Mouse (Mus musculus): ENCODE measurements around the gene Iqsec3. TPM values are rescaled to one million over a fixed set of nuclear protein-coding genes. Genes with fewer than 3 reads are reported as not detected.

Gene Iqsec3
- polyA plus RNA-seq, 1 experiment = 0.23 TPM

- no peak overlapping the region for H3K4me3 ChIP-seq (ENCODE audit: low read depth, low read length)
- H3K27me3 ChIP-seq (ENCODE audit: control insufficient read depth, insufficient read depth, low read length) = no peaks in the 10 kb centered on the region
- no peaks in the 10 kb centered on the region for H3K4me1 ChIP-seq (ENCODE audit: control insufficient read depth, insufficient read depth, insufficient read length, low read length)
- TF ChIP-seq CTCF (IDR thresholded peaks at IDR 0.05; ENCODE audit: extremely low read depth, insufficient read length, insufficient replicate concordance, low read depth, low read length) (no peak), POLR2A (IDR thresholded peaks at IDR 0.05; ENCODE audit: low read depth, low read length) (no peak)
- 65% methylated on average over 12 of the region's 12 CpGs for WGBS
- H3K27ac ChIP-seq (ENCODE audit: insufficient read depth, low read depth, low read length) = no peak overlapping the region
- H3K36me3 ChIP-seq (ENCODE audit: control insufficient read depth, insufficient read depth, low read length) = no peaks in the 10 kb centered on the region
Measured at GRCm38 (mm10) chr6:121454549-121455494, 18.7 kb downstream of the Iqsec3 start.

DNA sequence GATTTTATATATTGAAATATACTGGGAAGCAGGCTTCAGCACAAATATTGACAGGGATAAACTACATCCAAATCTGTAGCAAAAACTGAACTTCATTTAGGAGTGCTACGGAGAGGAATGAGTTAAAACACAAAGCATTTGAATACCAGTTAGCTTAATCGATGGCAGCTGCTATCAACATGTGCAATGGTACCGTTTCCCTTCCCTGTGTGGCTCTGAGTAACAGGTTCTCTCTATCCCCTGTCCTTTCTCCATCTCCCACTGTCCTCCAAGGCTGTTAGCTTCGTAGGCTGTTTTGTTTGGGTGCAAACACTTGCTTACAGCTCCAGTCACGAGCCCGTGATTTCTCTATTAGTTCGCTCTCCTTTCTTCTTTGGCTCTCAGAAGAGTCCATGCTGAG lies 19.7 kb downstream of the Iqsec3 start:
- H3K27ac ChIP-seq (ENCODE audit: insufficient read depth, low read depth, low read length) = no peak overlapping the region
- WGBS = 52% methylated on average over 7 of the region's 7 CpGs
- TF ChIP-seq POLR2A (IDR thresholded peaks at IDR 0.05; ENCODE audit: low read depth, low read length) = no peak
- TF ChIP-seq CTCF (IDR thresholded peaks at IDR 0.05; ENCODE audit: extremely low read depth, insufficient read length, insufficient replicate concordance, low read depth, low read length) = no peak
- no peaks in the 10 kb centered on the region for H3K36me3 ChIP-seq (ENCODE audit: control insufficient read depth, insufficient read depth, low read length)
- no peaks in the 10 kb centered on the region for H3K27me3 ChIP-seq (ENCODE audit: control insufficient read depth, insufficient read depth, low read length)
- H3K4me3 ChIP-seq (ENCODE audit: low read depth, low read length) = no peak overlapping the region
- H3K4me1 ChIP-seq (ENCODE audit: control insufficient read depth, insufficient read depth, insufficient read length, low read length) = no peaks in the 10 kb centered on the region

DNA sequence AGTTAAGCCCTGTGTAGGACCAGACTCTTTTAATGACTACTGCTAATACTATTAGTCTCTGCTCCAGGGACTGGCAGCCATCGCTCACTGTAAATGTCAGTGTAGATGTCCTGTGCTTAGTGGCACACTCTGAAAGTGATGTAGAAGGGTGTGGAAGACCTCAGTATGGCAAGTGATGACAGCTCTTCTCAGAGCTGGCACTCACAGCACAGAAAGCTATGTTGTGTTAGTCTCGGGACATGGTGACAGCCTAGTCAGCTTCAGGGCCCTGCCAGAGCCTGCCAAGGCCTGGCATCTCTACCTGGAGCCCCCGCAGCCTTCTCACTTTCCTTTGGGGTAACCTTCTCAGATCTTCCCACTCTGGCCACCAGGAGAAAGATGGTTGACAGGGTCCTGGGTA lies 21.8 kb downstream of the Iqsec3 start:
- no peak overlapping the region for H3K27ac ChIP-seq (ENCODE audit: insufficient read depth, low read depth, low read length)
- WGBS = 84% methylated on average over 3 of the region's 3 CpGs
- H3K36me3 ChIP-seq (ENCODE audit: control insufficient read depth, insufficient read depth, low read length) = no peaks in the 10 kb centered on the region
- TF ChIP-seq CTCF (IDR thresholded peaks at IDR 0.05; ENCODE audit: extremely low read depth, insufficient read length, insufficient replicate concordance, low read depth, low read length) (no peak), POLR2A (IDR thresholded peaks at IDR 0.05; ENCODE audit: low read depth, low read length) (no peak)
- no peaks in the 10 kb centered on the region for H3K4me1 ChIP-seq (ENCODE audit: control insufficient read depth, insufficient read depth, insufficient read length, low read length)
- no peak overlapping the region for H3K4me3 ChIP-seq (ENCODE audit: low read depth, low read length)
- no peaks in the 10 kb centered on the region for H3K27me3 ChIP-seq (ENCODE audit: control insufficient read depth, insufficient read depth, low read length)

GRCm38 (mm10) chr6:121440696-121441220 lies 32.7 kb downstream of the Iqsec3 start:
- TF ChIP-seq POLR2A (IDR thresholded peaks at IDR 0.05; ENCODE audit: low read depth, low read length) (no peak), CTCF (IDR thresholded peaks at IDR 0.05; ENCODE audit: extremely low read depth, insufficient read length, insufficient replicate concordance, low read depth, low read length) (no peak)
- H3K36me3 ChIP-seq (ENCODE audit: control insufficient read depth, insufficient read depth, low read length) = no peaks in the 10 kb centered on the region
- no peak overlapping the region for H3K27ac ChIP-seq (ENCODE audit: insufficient read depth, low read depth, low read length)
- 29% methylated on average over 5 of the region's 5 CpGs for WGBS
- H3K4me3 ChIP-seq (ENCODE audit: low read depth, low read length) = no peak overlapping the region
- H3K4me1 ChIP-seq (ENCODE audit: control insufficient read depth, insufficient read depth, insufficient read length, low read length) = no peaks in the 10 kb centered on the region
- H3K27me3 ChIP-seq (ENCODE audit: control insufficient read depth, insufficient read depth, low read length) = no peaks in the 10 kb centered on the region

DNA sequence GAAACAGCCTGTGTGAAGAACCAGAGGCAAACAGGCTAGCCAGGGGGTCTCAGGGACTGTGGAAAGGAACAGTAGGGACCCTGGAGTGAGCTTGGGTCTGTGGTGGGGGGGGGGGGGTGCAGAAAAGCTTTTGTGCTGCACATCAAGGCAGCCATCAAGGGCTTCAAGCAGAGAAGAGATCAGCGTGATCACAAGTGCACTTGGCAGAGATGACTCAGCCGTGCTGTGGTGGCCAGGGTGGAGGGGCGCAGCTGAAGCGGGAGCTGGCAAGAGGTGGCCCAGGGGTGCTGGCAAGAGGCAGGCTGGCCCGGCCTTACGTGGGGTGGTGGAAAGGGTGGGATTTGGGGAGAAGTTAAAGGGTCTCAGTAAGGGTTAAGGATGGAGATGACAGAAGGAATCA lies 48.6 kb downstream of the Iqsec3 start:
- no peak for TF ChIP-seq CTCF (IDR thresholded peaks at IDR 0.05; ENCODE audit: extremely low read depth, insufficient read length, insufficient replicate concordance, low read depth, low read length)
- TF ChIP-seq POLR2A (IDR thresholded peaks at IDR 0.05; ENCODE audit: low read depth, low read length) = no peak
- Histone ChIP-seq H3K4me1 (ENCODE audit: control insufficient read depth, insufficient read depth, insufficient read length, low read length) (no peaks in the 10 kb centered on the region), H3K27ac (ENCODE audit: insufficient read depth, low read depth, low read length) (no peak overlapping the region), H3K36me3 (ENCODE audit: control insufficient read depth, insufficient read depth, low read length) (no peaks in the 10 kb centered on the region), H3K27me3 (ENCODE audit: control insufficient read depth, insufficient read depth, low read length) (no peaks in the 10 kb centered on the region), H3K4me3 (ENCODE audit: low read depth, low read length) (no peak overlapping the region)
- WGBS = 50% methylated on average over 6 of the region's 6 CpGs

DNA sequence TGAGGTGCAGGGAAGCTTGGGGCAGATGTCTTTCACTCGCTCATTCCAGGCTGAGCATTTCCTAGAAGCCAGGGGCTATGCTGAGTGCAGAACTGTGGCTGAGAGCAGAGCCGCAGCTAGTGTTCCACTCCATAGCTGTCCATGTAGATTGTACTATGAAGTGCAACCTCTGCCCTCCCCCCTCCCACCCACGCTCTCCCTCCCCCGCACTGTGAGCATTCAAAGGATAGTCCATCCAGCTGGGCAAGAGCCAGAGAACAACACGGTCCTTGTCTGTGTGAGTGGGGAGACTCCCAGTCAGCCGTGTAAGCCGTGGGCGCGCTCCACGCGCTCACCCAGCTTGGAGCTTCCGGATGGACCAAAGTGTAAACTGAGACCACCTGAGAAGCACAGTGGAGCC lies 49.1 kb downstream of the Iqsec3 start:
- H3K4me3 ChIP-seq (ENCODE audit: low read depth, low read length) = no peak overlapping the region
- H3K4me1 ChIP-seq (ENCODE audit: control insufficient read depth, insufficient read depth, insufficient read length, low read length) = no peaks in the 10 kb centered on the region
- no peaks in the 10 kb centered on the region for H3K27me3 ChIP-seq (ENCODE audit: control insufficient read depth, insufficient read depth, low read length)
- TF ChIP-seq POLR2A (IDR thresholded peaks at IDR 0.05; ENCODE audit: low read depth, low read length) (no peak), CTCF (IDR thresholded peaks at IDR 0.05; ENCODE audit: extremely low read depth, insufficient read length, insufficient replicate concordance, low read depth, low read length) (no peak)
- WGBS = 42% methylated on average over 12 of the region's 12 CpGs
- H3K27ac ChIP-seq (ENCODE audit: insufficient read depth, low read depth, low read length) = no peak overlapping the region
- no peaks in the 10 kb centered on the region for H3K36me3 ChIP-seq (ENCODE audit: control insufficient read depth, insufficient read depth, low read length)

DNA sequence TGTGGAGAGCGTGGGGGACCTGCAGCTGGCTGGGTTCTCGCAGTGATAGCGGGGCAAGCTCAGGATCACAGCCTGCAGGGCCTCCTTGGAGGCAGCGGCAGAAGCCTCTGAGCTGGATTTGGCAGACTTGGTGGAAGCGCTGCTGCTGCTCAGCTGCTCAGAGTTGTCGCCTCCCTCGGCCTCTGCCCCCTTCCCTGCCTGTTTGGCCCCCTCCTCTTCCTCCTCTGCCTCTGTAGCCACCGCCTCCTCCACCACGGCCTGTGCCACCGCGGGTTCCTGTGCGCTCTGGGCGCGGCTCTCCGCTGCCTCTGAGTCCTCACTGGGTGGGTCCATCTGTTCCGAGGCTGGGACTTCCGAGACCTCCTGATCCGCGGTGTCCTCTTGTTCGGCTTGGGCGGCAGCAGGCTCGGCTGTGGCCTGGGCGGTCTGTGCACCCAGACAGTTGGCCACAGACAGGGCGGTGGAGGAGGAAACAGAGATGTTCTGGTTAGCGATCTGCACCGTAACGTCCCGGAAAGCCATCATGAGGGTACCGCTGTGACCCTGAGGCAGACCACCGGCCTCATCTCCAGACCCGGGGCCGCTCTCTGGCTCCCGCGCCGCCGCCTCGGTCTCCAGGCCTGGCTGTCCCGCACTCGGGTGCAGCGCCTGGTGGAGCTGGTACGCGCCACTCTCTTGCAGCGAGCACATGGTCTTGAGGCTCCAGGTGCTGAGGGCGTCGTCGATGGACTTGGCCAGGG lies 60.8 kb downstream of the Iqsec3 start:
- Histone ChIP-seq H3K27ac (ENCODE audit: insufficient read depth, low read depth, low read length) (no peak overlapping the region), H3K27me3 (ENCODE audit: control insufficient read depth, insufficient read depth, low read length) (peaks cover 6% of the 10 kb centered on the region; the same call in 1 of the 2 replicates), H3K4me3 (ENCODE audit: low read depth, low read length) (no peak overlapping the region), H3K36me3 (ENCODE audit: control insufficient read depth, insufficient read depth, low read length) (no peaks in the 10 kb centered on the region), H3K4me1 (ENCODE audit: control insufficient read depth, insufficient read depth, insufficient read length, low read length) (no peaks in the 10 kb centered on the region)
- TF ChIP-seq POLR2A (IDR thresholded peaks at IDR 0.05; ENCODE audit: low read depth, low read length) = no peak
- 3% methylated on average over 46 of the region's 46 CpGs for WGBS

All from small intestine, adult 2 months (tissue).